Mouse (Mus musculus) yolk sac, embryonic 10.5 days (tissue): ENCODE data around the gene Rtn3.
"Not testable (repeated sequence)": the region's sequence is repeated elsewhere in the genome, so short reads cannot be mapped to it uniquely, and the experiment has no call there.

Source experiments
- DNase-seq: peaks from one replicate; pipeline ENCODE4 v3.0.0-alpha.2; 2017; ENCODE audit warnings: low spot score

Gene Rtn3

GRCm38 (mm10) chr19:7482599-7483511, at the start of gene Rtn3:
TSS of gene Rtn3 (minus strand) at chr19:7483281.
- DNase-seq, result peak; percentile 98

DNA sequence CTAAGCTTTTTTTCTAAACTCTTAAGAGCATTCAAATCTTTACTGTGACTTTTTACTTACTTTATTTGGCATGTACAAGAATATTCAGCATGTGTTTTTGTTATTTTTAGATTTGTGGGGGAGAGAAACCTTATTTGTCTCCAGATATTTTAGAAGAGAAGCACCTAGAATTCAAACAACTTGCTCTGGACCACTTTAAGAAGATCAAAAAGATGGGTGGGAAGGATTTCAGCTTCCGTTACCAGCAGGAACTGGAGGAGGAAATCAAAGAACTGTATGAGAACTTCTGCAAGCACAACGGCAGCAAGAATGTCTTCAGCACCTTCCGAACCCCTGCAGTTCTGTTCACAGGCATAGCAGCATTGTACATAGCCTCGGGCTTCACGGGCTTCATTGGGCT, 48.8 kb upstream of the Rtn3 start:
- DNase-seq, result no peak

- peak; percentile 18 for DNase-seq
Observed at GRCm38 (mm10) chr19:7528639-7529428, 45.8 kb upstream of the Rtn3 start.

- no peak for DNase-seq
Observed at GRCm38 (mm10) chr19:7524879-7525278, 41.8 kb upstream of the Rtn3 start.

GRCm38 (mm10) chr19:7523781-7524180, 40.7 kb upstream of the Rtn3 start:
- DNase-seq, result no peak

DNA sequence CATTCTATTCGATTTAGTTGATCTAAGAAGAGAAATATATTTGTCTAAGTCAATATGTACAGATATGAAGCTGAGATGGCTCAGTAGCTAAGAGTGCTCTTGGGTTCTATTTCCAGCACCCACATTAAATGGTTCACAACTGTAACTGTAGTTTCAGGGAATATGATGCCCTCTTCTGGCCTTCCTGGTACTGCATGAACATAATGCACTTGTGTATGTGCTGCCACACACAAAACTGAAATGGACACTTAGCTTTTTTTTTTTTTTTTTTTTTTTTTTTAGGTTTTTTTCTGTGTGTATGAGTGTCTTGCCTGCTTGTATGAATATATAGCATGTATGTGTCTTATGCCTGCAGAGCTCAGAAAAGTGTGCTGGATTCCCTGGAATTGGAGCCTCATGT, 40.2 kb upstream of the Rtn3 start:
- DNase-seq, result no peak

GRCm38 (mm10) chr19:7522856-7523255, 39.8 kb upstream of the Rtn3 start:
- no peak for DNase-seq

DNA sequence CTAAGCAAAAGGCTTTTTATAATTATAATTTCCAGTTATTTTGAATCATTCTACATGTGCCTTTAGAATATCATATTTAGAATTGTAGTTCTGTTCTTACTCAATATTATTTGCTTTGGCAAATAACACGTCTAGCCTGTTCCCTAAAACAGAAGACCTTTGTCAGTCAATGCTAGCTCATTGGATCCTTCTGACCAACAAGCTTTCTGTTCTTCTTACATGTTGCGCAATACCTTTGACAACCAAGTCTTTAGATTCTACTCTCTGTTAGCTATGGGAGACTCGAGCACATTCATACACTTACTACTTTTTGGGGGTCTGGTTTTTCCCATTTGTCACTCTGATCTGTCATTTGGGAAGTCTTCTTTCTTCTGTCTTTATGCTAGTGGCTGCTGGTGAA, 38.5 kb upstream of the Rtn3 start:
- DNase-seq, result no peak

- no peak for DNase-seq
Observed at GRCm38 (mm10) chr19:7516437-7516836, 33.4 kb upstream of the Rtn3 start.

DNA sequence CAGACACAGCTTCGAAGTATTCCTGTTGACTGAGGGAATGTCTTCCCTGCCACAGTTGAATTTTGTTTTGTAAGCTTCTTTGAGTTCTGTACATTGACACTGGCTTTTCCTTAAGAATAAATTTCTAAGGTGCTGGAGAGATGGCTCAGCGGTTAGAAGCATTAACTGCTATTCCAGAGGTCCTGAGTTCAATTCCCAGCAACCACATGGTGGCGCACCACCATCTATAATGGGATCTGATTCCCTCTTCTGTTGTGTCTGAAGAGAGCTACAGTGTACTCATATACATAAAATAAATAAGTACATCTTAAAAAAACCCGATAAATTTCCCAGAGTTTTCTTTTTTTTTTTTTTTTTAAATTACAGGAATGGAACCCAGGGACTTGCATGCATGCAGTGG, 24.9 kb upstream of the Rtn3 start:
- DNase-seq, result no peak

DNA sequence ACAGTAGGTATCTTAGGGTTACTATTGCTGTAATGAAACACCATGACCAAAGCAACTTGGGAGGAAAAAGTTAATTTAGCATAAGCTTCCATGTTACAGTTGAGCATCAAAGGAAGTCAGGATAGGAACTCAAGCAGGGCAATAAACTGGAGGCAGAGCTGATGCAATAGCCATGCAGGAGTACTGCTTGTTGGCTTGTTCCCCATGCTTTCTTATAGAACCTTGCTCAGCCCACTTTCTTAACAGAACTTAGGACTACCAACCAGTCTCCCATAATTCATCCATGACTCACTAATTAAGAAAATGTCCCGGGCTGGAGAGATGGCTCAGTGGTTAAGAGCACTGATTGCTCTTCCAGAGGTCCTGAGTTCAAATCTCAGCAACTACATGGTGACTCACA, 23.2 kb upstream of the Rtn3 start:
- no peak for DNase-seq

- DNase-seq, result no peak
Observed at GRCm38 (mm10) chr19:7502432-7502831, 19.4 kb upstream of the Rtn3 start.

- DNase-seq, result no peak
Observed at GRCm38 (mm10) chr19:7500701-7501100, 17.6 kb upstream of the Rtn3 start.

DNA sequence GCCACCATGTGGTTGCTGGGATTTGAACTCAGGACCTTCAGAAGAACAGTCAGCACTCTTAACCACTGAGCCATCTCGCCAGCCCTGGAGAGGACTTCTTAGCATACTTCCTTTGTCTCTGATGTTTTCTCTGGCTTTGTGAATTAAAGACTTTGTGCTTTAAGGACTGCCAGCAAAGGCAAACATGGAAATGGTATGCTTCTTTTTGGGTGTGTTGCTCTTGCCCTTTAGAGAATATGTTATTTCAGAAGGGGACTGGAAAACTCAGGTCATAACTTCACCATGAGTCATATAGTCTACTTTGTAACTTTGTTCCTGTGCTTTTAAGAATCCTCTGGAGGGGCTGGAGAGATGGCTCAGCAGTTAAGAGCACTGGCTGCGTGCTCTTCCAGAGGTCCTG, 15.7 kb upstream of the Rtn3 start:
- DNase-seq, result no peak

GRCm38 (mm10) chr19:7496070-7496469, 13.0 kb upstream of the Rtn3 start:
- DNase-seq, result not testable (repeated sequence)

DNA sequence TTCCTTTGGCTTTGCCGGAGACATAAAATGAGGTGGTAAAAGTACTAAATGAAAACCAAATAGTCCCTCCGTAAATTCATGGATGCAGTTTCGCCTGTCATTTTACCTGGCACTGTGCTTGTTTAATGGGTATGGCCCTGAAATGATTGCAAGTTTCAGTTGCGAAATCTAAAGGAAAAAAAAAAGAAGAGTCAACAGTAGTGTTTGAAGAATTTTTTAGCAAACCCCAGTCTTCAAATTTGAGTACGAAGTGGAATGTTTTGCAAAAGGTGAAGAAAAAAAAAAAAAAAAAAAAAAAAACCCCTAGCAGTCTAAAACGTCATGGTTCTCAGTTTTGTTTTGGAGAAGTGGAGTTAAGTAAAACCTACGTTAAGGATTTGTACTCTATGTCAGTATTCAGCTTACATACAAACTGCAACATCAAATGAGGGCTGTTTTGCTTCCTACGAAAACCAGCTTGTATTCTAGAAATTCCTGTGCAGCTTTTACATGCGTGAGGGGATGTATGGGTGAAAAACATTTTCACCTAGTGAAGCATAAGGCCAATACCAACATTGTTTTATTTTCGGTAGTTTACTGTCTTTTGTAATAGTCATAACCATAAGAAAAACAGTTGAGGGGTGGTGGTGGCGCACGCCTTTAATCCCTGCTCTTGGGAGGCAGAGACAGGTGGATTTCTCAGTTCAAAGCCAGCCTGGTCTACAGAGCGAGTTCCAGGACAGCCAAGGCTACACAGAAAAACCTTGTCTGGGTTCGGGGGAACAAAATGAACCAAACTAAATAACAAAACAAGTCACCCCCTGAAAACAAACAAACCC, 12.3 kb upstream of the Rtn3 start:
- no peak for DNase-seq

GRCm38 (mm10) chr19:7494187-7495015, 11.3 kb upstream of the Rtn3 start:
- peak; percentile 98 for DNase-seq

GRCm38 (mm10) chr19:7493352-7494186, 10.5 kb upstream of the Rtn3 start, which contains the start of gene Atl3:
TSS of gene Atl3 (plus strand) at chr19:7494040.
- peak; percentile 12 for DNase-seq

- DNase-seq, result no peak
Observed at GRCm38 (mm10) chr19:7492682-7493081, 9.6 kb upstream of the Rtn3 start.

- DNase-seq, result no peak
Observed at GRCm38 (mm10) chr19:7491960-7492359, 8.9 kb upstream of the Rtn3 start.
